Mouse (Mus musculus) ES-Bruce4 (cell line): ENCODE measurements around the gene Syf2.

Source experiments
- CTCF ChIP-seq: IDR thresholded peaks from one replicate; pipeline ENCODE4 v1.8.1; 2011; ENCODE audit warnings: low read depth, low read length
- POLR2A ChIP-seq: IDR thresholded peaks from one replicate; pipeline ENCODE4 v1.8.1; 2011; ENCODE audit warnings: low read length; ENCODE audit not compliant: insufficient read depth

DNA sequence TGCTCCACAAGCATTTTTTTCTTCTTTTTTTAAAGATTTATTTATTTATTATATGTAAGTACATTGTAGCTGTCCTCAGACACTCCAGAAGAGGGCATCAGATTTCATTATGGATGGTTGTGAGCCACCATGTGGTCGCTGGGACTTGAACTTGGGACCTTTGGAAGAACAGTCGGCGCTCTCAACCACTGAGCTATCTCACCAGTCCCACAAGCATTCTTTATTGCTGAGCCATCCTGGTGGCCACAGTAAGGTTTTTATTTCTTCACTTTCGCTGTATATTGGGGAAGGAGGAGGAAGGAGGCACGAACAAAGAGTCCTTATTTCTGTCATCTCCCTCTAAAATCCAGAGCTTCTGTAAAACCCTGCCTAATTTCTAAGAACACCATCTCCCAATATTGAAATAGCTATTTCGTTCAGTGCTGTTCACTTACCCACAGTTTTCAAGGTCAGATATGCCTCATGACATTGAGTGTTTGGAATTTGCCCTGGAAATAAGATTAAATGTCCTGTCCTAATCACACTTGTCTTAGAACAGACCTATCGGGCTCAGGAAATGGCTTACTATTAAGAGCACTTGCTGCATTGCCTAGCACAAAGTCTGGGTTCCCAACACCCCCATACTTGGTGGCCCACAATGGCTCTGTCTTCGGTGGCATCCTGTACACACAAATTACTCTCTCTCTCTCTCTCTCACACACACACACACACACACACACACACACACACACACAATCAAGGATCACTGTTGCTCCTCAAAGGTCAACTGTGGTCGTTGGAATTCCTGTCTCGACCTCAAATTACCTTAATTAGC is 8.4 kb upstream of the Syf2 start:
- TF ChIP-seq CTCF: no peak
- TF ChIP-seq POLR2A: no peak
